Mouse (Mus musculus) layer of hippocampus, postnatal 36 days (tissue): Measurements from ENCODE around the gene Gm12185. TPM values are rescaled to one million over a fixed set of nuclear protein-coding genes. Genes with fewer than 3 reads are reported as not detected.
"Not testable (repeated sequence)": the region's sequence is repeated elsewhere in the genome, so short reads cannot be mapped to it uniquely, and the experiment has no call there.

Source experiments
- DNase-seq, 2 experiments: peaks; one replicate each; pipeline ENCODE4 v3.0.0; 2022
- total RNA-seq, 2 experiments: library from RNA; stranded (reverse); gene quantifications; 2 replicates each; pipeline ENCODE4 v1.2.3; 2021

The Gm12185 gene
- total RNA-seq, result under 1 TPM; 0.20 to 0.38 TPM

DNA sequence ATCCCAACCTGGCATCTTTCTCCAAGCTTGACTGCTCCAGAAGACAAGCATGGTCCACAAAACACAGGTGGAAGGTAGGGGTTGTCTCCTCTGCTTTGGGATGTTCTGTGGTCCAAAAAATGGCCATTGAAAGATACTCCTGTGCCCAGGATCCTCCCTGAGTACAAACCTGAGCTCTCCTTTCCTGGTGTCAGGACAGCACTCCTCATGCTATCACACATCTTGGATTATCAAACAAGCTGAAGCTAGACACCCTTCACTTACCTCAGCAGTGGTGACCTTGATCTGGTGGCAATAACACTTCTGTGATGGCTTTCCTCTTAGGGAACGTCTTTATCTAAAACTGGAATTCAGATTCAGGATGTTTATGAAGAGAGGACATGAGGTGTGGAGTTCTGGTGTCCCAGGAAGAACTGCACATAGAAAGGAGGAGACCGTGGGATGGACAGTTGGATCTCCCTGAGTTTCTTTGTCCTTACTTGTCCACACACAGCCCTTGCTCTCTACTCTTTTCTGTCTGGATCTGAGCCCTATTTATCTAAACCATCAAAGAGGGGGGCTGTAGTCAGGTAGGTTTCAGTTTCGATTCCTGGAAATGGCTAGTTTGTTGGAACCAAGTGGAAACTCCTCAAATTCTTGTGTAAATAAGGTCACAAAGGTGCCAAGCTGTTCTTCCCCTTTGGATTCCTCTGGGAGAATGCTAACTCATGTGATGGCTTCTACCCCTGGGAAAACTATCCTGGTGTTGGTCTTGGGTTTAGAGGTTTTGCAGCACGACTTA, at the start of gene Gm12185:
TSS of gene Gm12185 (minus strand) at position 487 of the 781 bp plus-strand sequence.
- not testable (repeated sequence) for DNase-seq

DNA sequence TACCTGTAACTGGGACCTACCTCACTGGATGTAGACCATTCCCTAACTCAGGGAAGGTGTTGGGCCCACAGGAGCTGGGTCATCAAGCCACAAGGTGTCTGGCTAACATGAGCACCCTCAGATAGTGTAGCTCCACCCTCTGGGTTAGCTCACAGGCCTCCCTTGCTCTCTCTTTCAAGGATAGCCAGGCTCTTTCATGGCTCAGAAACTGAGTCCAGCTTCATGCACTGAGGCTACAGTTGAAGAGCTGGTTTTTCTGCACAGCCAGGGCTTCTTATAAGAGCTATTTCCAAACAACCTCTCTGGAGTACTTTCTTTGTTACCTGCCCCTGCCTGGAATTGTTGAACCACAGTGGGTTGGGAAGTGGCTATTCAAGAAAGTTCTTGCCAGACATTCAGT, 20.0 kb upstream of the Gm12185 start:
- DNase-seq, result not testable (repeated sequence)

DNA sequence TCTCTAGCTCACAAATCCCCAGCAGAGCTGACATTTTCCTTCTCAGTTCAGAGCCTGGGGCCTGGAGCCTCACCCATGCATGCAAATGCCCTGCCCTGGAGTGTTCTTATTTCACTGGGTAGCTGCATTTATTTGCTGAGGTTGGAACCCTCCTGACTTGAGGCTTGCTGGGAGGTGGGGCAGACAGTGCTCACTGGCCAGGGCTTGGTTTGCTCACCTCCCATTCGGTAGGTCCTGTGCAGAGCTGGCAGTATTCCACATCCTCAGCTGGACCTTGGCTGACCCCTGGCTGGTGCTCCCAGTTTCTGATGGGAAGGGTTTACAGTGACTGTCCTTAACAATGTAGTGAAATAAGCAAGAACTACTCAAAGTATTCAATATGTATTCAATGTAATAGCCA, 14.8 kb upstream of the Gm12185 start:
- not testable (repeated sequence) for DNase-seq

DNA sequence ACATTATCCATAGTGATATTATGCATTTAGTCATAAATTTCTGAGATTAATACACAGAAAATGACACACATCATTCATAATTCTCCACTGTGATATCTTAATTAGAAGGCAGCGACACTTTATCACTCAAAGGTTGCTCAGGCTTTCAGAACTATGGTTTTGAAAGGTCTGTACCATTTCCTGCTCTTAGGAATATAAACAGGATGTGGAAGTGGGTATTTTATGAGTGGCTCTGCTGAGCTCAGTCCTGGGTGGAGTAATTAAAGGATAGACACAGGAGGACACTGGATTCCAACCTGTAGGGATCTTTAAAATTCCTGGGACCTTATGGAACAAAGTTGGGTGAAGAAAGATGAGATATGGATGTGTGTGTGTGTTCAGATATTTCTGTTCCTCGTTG, 14.3 kb upstream of the Gm12185 start:
- DNase-seq, result not testable (repeated sequence)

DNA sequence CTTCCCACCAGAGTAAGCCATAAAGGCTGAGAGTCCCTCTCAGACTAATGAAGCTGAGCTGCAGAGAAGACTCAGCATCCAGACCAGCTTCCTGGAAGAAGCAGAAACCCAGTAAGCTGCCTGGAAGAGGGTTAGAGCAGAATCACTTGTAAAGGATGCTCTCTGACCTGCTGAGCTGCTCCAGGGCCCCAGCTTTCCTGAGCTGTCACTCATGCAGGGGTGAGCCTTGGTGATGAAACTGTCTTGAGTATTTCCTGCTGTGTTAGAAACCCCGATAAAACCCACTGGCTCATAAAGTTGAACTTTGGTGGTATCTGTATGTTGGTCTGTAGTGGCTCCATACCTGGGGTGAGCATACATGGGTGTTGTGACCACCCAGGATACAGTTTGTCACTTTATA, 8.4 kb upstream of the Gm12185 start:
- not testable (repeated sequence) for DNase-seq

DNA sequence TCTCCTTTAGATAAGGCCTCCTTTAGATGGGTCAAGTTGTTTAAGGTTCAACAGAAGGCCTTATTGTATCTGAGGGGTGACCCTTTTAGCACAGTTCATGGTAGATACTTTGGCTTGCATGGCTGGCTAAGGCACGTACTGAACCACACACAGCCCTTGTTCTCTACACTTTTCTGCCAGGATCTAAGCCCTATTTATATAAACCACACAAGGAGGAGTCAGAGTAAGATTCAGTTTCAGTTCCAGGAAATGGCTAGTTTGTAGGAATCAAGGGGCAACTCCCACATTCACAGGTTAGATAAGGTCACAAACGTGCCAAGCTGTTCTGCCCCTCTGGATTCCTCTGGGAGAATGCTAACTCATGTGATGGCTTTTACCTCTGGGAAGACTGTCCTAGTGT, 2.0 kb upstream of the Gm12185 start, which contains the start of gene Tgtp1:
TSS of gene Tgtp1 (minus strand) at position 155 of the 400 bp plus-strand sequence.
- not testable (repeated sequence) for DNase-seq

DNA sequence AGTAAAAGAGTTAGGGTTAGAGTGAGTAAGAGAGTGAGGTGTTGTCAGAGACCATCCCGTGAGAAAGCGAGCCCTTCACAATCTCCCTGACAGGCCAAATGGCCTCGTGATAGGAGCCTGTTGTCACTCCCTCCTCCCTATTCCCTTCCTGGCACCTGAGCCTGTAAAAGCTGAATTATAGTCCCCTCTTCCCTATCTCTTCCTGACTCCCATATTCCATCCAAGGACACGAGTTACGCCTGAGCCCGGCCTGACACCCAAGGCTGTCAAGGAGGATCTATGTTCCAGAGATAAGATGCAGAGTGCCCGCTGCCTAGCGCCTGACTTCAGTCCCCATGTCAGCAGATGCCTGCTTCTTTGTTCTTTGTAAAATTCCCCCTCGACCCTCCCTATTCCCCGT, 1.3 kb upstream of the Gm12185 start:
- DNase-seq, result not testable (repeated sequence)

DNA sequence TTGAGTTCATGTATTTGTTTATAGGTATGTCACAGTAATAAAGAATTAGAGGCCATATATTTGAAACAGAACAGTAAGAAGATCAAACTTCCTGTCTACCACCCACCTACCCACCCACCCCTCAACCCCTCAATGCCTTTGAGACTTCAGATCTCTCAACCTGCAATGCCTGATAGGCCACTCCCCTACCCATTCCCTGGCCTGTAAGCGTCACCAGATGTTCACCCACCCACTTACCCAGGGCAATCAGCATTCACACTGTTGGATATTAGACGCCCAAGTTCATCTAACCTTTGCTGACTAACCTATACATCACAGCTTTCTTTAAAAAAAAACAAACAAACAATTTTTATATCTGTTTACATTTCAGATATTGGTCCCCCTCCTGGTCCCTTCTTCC, 2.0 kb downstream of the Gm12185 start:
- not testable (repeated sequence) for DNase-seq

DNA sequence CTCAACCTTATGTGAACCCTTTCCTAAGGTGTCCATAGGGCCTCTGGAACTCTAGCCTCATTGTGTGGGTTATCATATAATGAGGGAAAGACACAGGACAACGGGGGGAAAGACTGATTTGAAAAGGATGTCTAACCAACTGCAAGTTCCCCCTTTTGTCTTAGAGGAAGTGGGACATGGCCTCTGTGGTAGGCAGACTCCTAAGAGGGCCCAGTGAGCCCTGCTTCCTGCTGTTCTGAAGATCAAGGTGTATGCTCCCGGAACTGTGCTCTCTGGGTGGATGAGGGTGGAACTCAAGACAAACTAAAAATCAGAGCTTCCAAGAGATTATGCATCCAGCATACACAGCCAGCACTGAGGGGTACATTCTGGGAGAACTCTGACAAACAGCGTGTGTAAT, 3.8 kb downstream of the Gm12185 start:
- not testable (repeated sequence) for DNase-seq

DNA sequence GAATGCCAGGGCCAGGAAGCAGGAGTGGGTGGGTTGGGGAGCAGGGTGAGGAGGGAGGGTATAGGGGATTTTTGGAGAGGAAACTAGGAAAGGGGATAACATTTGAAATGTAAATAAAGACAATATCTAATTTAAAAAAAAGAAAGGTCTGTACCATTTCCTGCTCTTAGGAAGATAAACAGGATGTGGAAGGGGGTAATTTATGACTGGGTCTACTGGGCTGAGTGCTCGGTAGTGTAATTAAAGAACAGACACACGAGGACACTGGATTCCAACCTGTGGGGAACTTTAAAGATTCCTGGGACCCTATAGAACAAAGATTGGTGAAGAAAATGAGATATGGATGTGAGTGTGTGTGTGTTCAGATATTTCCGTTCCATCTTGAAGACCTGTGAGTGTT, 9.2 kb downstream of the Gm12185 start:
- DNase-seq, result not testable (repeated sequence)

DNA sequence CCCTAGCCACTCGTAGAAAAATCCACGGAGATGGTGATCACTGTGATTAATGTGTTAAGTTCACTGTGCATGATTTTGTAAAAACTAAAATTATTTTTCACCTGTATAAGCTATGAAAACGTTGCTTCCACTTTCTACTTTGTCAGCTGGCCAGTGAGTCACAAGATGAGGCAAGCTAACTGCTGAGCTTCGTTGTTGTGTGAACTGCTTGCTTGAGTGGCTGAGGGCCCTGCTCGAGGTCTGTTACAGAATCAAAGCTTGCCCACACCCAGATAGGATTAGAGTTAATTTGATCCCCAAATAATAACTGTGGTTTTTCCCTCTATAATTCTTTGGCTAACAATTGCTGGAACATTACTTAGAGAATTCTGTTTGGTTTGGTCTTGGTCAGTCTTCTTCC, 12.0 kb downstream of the Gm12185 start:
- DNase-seq, result not testable (repeated sequence)

DNA sequence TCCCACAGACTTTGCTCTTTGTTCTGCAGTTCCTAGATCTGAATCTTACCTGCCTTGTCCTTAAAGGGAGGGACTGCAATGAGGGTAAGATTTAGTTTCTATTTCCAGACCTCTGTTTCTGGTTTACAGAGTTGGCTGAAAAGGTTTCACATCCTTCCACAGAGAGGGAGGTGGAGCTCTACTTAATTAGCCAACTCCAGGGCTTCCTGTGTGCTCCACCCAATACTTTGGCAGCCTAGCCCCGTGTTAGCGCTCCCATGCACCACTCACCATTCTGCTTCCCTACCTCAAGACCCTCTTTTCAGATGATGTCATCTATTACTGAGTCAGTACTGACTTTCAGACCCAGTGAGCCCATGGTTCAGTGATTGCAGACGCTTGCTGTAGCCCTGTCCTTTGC, 12.8 kb downstream of the Gm12185 start, which contains the start of gene 9930111J21Rik1:
TSS of gene 9930111J21Rik1 (minus strand) at position 148 of the 400 bp plus-strand sequence.
- DNase-seq, result not testable (repeated sequence)

DNA sequence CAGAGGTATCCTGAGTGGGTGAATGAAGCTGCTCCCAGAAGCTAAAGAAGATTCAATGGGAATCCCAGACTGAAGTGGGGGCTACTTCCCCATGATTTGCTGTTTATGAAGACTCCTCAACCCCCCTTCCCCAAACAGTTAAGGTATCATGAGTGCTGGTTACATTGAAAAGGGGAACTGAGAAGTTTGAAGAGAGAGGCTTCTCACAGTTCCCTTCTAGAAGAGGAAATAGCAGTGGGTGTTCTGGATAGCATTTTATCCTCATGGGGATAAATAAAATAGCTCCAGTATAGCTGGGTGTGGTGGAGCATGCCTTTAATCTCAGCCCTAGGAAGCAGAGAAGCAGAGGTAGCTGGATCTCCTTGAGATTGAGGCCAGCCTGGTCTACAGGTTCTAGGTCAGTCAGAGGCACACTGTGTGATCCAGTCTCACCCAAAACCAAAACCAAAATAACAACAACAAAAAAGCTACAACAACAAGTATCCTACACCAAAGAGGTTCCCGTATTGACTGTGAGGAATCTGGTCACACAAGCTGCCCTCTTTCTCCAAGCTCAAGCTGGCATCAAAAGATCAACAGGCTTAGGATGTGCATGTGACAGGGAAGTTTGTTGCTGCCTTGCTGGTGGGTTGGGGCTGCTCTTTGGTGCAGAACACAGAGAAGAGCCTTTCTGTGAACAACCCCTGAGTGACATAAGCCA, 13.6 kb downstream of the Gm12185 start, which contains the start of gene Olfr56:
TSS of gene Olfr56 (plus strand) at position 650 of the 700 bp plus-strand sequence.
- not testable (repeated sequence) for DNase-seq

DNA sequence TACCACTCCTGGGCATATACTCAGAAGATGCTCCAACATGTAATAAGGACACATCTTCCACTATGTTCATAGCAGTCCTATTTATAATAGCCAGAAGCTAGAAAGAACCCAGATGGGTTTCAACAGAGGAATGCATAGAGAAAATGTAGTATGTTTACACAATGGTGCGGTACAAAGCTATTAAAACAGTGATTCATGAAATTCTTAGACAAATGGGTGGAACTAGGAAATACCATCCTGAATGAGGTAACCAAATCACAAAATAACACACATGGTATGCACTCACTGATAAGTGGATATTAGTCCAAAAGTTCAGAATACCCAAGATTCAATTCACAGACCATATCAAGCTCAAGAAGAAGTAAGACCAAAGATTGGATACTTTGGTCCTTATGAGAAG, 17.3 kb downstream of the Gm12185 start:
- not testable (repeated sequence) for DNase-seq

DNA sequence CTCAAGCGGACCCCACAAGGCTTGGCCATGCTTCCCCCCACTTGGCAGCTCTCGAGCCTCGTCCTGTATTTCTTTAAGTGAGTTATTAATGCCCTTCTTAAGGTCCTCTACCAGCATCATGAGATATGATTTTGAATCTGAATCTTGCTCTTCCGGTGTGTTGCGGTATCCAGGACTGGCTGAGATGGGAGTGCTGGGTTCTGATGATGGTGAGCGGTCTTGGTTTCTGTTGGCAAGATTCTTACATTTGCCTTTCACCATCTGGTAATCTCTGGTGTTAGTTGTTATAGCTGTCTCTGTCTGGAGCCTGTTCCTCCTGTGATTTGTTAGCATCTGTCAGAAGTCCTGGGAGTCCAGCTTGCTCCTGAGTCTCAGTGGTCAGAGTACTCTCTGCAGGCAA, 45.9 kb downstream of the Gm12185 start, which contains the start of gene Psme2b:
TSS of gene Psme2b (minus strand) at position 101 of the 400 bp plus-strand sequence.
- DNase-seq, result not testable (repeated sequence)

DNA sequence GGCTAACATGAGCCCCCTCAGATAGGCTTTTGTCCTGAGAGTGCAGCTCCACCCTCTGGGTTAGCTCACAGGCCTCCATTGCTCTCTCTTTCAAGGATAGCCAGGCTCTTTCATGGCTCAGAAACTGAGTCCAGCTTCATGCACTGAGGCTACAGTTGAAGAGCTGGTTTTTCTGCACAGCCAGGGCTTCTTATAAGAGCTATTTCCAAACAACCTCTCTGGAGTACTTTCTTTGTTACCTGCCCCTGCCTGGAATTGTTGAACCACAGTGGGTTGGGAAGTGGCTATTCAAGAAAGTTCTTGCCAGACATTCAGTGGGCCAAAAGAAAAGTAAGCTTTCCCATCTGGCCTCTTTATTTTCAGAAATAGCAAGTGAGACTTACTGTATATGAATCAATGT, 52.7 kb downstream of the Gm12185 start:
- DNase-seq, result not testable (repeated sequence)

DNA sequence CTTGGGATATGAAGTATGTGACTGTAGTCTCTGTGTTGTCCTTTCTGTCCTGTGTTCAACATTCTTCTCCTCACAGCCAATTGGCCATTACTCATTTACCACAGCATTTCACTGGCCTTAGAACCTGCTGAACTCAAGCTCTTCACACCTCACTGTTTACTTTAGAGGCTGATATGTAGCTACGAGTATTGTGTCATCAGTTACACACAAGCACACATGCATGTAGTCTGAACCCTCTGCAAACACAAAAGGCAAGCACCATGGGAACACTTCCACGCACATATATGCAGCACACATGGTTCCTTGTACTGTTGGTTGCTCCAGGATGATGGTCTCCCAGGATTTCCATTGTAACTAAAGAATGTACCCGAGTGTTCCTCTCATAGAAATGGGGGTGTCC, 56.7 kb downstream of the Gm12185 start:
- not testable (repeated sequence) for DNase-seq

DNA sequence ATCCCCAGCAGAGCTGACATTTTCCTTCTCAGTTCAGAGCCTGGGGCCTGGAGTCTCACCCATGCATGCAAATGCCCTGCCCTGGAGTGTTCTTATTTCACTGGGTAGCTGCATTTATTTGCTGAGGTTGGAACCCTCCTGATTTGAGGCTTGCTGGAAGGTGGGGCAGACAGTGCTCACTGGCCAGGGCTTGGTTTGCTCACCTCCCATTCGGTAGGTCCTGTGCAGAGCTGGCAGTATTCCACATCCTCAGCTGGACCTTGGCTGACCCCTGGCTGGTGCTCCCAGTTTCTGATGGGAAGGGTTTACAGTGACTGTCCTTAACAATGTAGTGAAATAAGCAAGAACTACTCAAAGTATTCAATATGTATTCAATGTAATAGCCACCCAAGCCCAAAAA, 58.1 kb downstream of the Gm12185 start:
- DNase-seq, result not testable (repeated sequence)

DNA sequence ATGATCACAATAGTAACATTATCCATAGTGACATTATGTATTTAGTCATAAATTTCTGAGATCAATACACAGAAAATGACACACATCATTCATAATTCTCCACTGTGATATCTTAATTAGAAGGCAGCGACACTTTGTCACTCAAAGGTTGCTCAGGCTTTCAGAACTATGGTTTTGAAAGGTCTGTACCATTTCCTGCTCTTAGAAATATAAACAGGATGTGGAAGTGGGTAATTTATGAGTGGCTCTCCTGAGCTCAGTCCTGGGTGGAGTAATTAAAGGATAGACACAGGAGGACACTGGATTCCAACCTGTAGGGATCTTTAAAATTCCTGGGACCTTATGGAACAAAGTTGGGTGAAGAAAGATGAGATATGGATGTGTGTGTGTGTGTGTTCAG, 58.6 kb downstream of the Gm12185 start:
- DNase-seq, result not testable (repeated sequence)

DNA sequence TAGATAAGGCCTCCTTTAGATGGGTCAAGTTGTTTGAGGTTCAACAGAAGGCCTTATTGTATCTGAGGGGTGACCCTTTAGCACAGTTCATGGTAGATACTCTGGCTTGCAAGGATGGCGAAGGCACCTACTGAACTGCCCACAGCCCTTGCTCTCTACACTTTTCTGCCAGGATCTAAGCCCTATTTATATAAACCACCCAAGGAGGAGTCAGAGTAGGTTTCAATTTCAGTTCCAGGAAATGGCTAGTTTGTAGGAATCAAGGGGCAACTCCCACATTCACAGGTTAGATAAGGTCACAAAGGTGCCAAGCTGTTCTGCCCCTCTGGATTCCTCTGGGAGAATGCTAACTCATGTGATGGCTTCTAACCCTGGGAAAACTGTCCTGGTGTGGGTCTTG, 64.0 kb downstream of the Gm12185 start:
- not testable (repeated sequence) for DNase-seq

DNA sequence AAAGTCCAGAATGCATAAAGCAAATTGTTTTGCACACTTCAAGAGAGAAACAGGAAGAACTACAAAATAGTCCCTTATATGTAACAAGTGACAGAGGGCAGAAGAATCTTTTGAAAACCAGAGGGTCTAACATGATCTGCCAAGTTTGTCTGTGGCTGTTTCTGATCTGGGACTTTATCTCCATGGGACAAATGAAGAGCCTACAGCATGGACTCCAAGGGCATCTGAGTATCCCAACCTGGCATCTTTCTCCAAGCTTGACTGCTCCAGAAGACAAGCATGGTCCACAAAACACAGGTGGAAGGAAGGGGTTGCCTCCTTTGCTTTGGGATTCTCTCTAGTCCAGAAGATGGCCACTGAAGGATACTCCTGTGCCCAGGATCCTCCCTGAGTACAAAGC, 65.6 kb downstream of the Gm12185 start:
- DNase-seq, result not testable (repeated sequence)

DNA sequence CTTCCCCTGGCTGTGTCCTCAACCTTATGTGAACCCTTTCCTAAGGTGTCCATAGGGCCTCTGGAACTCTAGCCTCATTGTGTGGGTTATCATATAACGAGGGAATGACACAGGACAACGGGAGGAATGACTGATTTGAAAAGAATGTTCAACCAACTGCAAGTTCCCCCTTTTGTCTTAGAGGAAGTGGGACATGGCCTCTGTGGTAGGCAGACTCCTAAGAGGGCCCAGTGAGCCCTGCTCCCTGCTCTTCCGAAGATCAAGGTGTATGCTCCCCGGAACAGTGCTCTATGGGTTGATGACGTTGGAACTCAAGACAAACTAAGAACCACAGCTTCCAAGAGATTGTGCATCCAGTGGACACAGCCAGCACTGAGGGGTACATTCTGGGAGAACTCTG, 68.2 kb downstream of the Gm12185 start:
- DNase-seq, result not testable (repeated sequence)

DNA sequence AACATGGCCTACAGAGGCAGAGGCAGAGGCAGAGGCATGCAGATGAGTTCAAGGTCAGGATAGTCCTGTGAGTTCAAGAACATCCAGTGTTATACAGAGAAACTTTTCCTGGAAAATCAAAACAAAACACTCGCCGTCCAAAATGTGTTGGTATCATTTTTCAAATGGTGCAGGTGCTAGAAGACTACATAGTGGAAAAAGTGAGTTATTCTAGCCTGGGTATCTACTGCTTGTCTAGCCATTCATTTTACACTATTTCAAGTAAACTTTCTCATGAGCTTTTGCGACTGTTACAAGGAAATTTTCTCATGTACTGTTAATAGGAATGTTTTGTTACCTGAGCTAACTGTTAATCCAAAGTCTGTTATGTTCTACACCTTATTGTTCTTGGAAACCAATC, 73.6 kb downstream of the Gm12185 start:
- no peak for DNase-seq
